Mouse (Mus musculus) liver, postnatal 0 days (tissue): Measurements from ENCODE around the gene Aqp9. TPM values are rescaled to one million over a fixed set of nuclear protein-coding genes. Genes with fewer than 3 reads are reported as not detected.
A peak's percentile ranks its signal among the peaks of the same experiment; 100 is the strongest.

Source experiments
- ATAC-seq: fragments of 200-750 bp; cut with Nextera tagmentation; 2 replicates; pipeline ENCODE4 v1.8.0; 2017; ENCODE audit warnings: mild to moderate bottlenecking, moderate library complexity
- DNase-seq: peaks from one replicate; pipeline ENCODE4 v3.0.0-alpha.2; 2016
- H3K27ac ChIP-seq: fragments of 300-500 bp; sonication (generic); 2 replicates; pipeline ENCODE4 v1.5.1; 2014; ENCODE audit warnings: antibody characterized with exemption, moderate library complexity, mild to moderate bottlenecking, low read depth
- H3K27me3 ChIP-seq: fragments of 300-500 bp; sonication (generic); 2 replicates; pipeline ENCODE4 v1.6.1; 2014; ENCODE audit warnings: low read length, control low read depth, mixed read lengths; ENCODE audit not compliant: insufficient read depth
- H3K36me3 ChIP-seq: fragments of 300-500 bp; sonication (generic); replicated peaks from 2 replicates; pipeline ENCODE4 v1.6.1; 2014; ENCODE audit warnings: mild to moderate bottlenecking, control low read depth, low read length, moderate library complexity, mixed read lengths; ENCODE audit not compliant: insufficient read depth
- H3K4me1 ChIP-seq: fragments of 300-500 bp; sonication (generic); 2 replicates; pipeline ENCODE4 v1.6.1; 2014; ENCODE audit warnings: antibody characterized with exemption, mild to moderate bottlenecking, control low read depth; ENCODE audit not compliant: insufficient read depth
- H3K4me2 ChIP-seq: fragments of 300-500 bp; sonication (generic); 2 replicates; pipeline ENCODE4 v1.6.1; 2014; ENCODE audit warnings: low read depth, mild to moderate bottlenecking, low read length, moderate library complexity, mixed read lengths
- H3K4me3 ChIP-seq: fragments of 300-500 bp; sonication (generic); 2 replicates; pipeline ENCODE4 v1.5.1; 2014; ENCODE audit warnings: low read depth, low read length
- H3K9ac ChIP-seq: fragments of 300-500 bp; sonication (generic); replicated peaks from 2 replicates; pipeline ENCODE4 v1.6.1; 2014; ENCODE audit warnings: mild to moderate bottlenecking, moderate library complexity
- H3K9me3 ChIP-seq: fragments of 300-500 bp; sonication (generic); 2 replicates; pipeline ENCODE4 v1.6.1; 2016; ENCODE audit warnings: mild to moderate bottlenecking, control low read depth, low read length, mixed read lengths
- CTCF ChIP-seq: sonication (generic); IDR thresholded peaks from 2 replicates; pipeline ENCODE4 v1.5.1; 2016; ENCODE audit warnings: antibody characterized with exemption, low read depth
- EP300 ChIP-seq: IDR thresholded peaks from 2 replicates; pipeline ENCODE4 v1.6.1; 2016; ENCODE audit warnings: antibody characterized with exemption, low read depth, mild to moderate bottlenecking
- WGBS: fragments of 180-500 bp; shearing (Covaris S2); extraction: QIAGEN DNeasy Blood & Tissue Kit; methylation state at CpG from one replicate; pipeline ENCODE4 v1.1.7; 2014; ENCODE audit not compliant: insufficient replicate concordance; 5-methylcytosine and 5-hydroxymethylcytosine counted together
- polyA plus RNA-seq: library from polyadenylated mRNA; unstranded; fragments of >200 nt; fragmentation: Nextera tagmentation; extraction: Ambion mirVana; gene quantifications from 2 replicates; pipeline ENCODE4 v1.2.1, GENCODE M21; 2015

The Aqp9 gene
- polyA plus RNA-seq, 1 experiment from 2014 or later: 75.4 TPM

- 79% methylated on average over 6 of the region's 6 CpGs for WGBS
Measured at GRCm38 (mm10) chr9:71113166-71113565, 55.3 kb downstream of the Aqp9 start.

GRCm38 (mm10) chr9:71103521-71103920, 65.0 kb downstream of the Aqp9 start:
- no peak for ATAC-seq
- no peak for TF ChIP-seq EP300
- no peak for TF ChIP-seq CTCF
- DNase-seq: no peak
- WGBS: 84% methylated on average over 5 of the region's 5 CpGs
- Histone ChIP-seq H3K36me3 (no peaks in the 10 kb centered on the region), H3K9me3 (no peaks in the 10 kb centered on the region), H3K4me2 (no peak overlapping the region), H3K4me3 (no peak overlapping the region), H3K9ac (no peak overlapping the region), H3K27ac (no peak overlapping the region), H3K27me3 (no peaks in the 10 kb centered on the region), H3K4me1 (no peaks in the 10 kb centered on the region)

More at GRCm38 (mm10) chr9:71113166-71113565, 55.3 kb downstream of the Aqp9 start:
- no peak for DNase-seq
- no peaks in the 10 kb centered on the region for H3K4me1 ChIP-seq
- ATAC-seq: no peak
- H3K36me3 ChIP-seq: 0 out of 2 replicates have a peak, but pooled peaks cover 3% of the 10 kb centered on the region
- no peaks in the 10 kb centered on the region for H3K9me3 ChIP-seq
- H3K4me3 ChIP-seq: no peak overlapping the region
- H3K27me3 ChIP-seq: no peaks in the 10 kb centered on the region
- TF ChIP-seq EP300 (no peak), CTCF (no peak)
- no peak overlapping the region for H3K4me2 ChIP-seq
- H3K27ac ChIP-seq: no peak overlapping the region
- no peak overlapping the region for H3K9ac ChIP-seq

- no peak overlapping the region for H3K4me3 ChIP-seq
- H3K27ac ChIP-seq: no peak overlapping the region
- H3K4me2 ChIP-seq: no peak overlapping the region
- no peaks in the 10 kb centered on the region for H3K9me3 ChIP-seq
- no peaks in the 10 kb centered on the region for H3K4me1 ChIP-seq
- TF ChIP-seq CTCF: no peak
- TF ChIP-seq EP300: no peak
- no peaks in the 10 kb centered on the region for H3K27me3 ChIP-seq
- DNase-seq (no peak), ATAC-seq (no peak)
- no peak overlapping the region for H3K9ac ChIP-seq
- no peaks in the 10 kb centered on the region for H3K36me3 ChIP-seq
- WGBS: 57% methylated on average over 6 of the region's 6 CpGs
Measured at GRCm38 (mm10) chr9:71094066-71094465, 74.4 kb downstream of the Aqp9 start.

- Histone ChIP-seq H3K4me3 (no peak overlapping the region), H3K27ac (no peak overlapping the region), H3K36me3 (no peaks in the 10 kb centered on the region), H3K4me2 (no peak overlapping the region), H3K27me3 (no peaks in the 10 kb centered on the region), H3K9ac (no peak overlapping the region), H3K4me1 (no peaks in the 10 kb centered on the region), H3K9me3 (no peaks in the 10 kb centered on the region)
- DNase-seq: peak; percentile 24
- ATAC-seq: no peak
- TF ChIP-seq EP300 (no peak), CTCF (peak; percentile 78)
- 64% methylated on average over 5 of the region's 5 CpGs for WGBS
Measured at GRCm38 (mm10) chr9:71092038-71092437, 76.4 kb downstream of the Aqp9 start.

- no peaks in the 10 kb centered on the region for H3K36me3 ChIP-seq
- no peaks in the 10 kb centered on the region for H3K9me3 ChIP-seq
- no peak overlapping the region for H3K9ac ChIP-seq
- no peaks in the 10 kb centered on the region for H3K27me3 ChIP-seq
- no peak overlapping the region for H3K4me2 ChIP-seq
- 52% methylated on average over 7 of the region's 7 CpGs for WGBS
- no peak overlapping the region for H3K27ac ChIP-seq
- DNase-seq (no peak), ATAC-seq (no peak)
- H3K4me1 ChIP-seq: no peaks in the 10 kb centered on the region; the same call in 1 of the 2 replicates
- TF ChIP-seq EP300 (no peak), CTCF (peak; percentile 29)
- no peak overlapping the region for H3K4me3 ChIP-seq
Measured at GRCm38 (mm10) chr9:71079201-71079600, 89.3 kb downstream of the Aqp9 start.

- H3K4me2 ChIP-seq: no peak overlapping the region
- no peak for TF ChIP-seq EP300
- no peak for TF ChIP-seq CTCF
- no peaks in the 10 kb centered on the region for H3K36me3 ChIP-seq
- H3K27ac ChIP-seq: no peak overlapping the region
- H3K4me3 ChIP-seq: no peak overlapping the region
- ATAC-seq: no peak
- no peak overlapping the region for H3K9ac ChIP-seq
- no peaks in the 10 kb centered on the region; the same call in 1 of the 2 replicates for H3K4me1 ChIP-seq
- no peaks in the 10 kb centered on the region for H3K9me3 ChIP-seq
- 67% methylated on average over 5 of the region's 5 CpGs for WGBS
- H3K27me3 ChIP-seq: no peaks in the 10 kb centered on the region
- no peak for DNase-seq
Measured at GRCm38 (mm10) chr9:71077251-71077825, 91.1 kb downstream of the Aqp9 start.
